8 mouse cellular contexts compared by ENCODE assay signal in the genomic region with DNA sequence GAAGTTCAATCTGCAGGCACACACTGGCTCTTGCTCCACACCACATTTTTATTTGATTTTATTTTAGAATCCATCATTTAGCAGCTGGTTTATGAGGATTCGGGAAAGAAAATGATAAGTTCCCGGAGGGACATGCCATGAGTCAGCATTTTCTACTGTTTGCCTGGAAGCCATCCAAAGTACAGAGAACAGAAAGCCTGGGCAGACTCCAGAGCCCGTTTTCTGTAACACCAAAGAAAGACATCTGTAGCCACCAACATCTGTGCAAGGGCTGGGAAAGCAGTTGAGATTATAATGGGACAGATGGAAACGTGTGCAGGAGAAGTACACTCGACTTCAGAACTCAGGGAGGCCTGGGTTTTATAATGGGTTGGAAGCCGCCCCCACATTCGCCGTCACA.
A peak's percentile ranks its signal among the peaks of the same experiment; 100 is the strongest.
DNase-seq lines count a peak whose midpoint lies in the region; ATAC-seq and TF ChIP-seq lines count a peak whose summit lies in the region.

No protein-coding gene starts in this region.

- no peaks in the 10 kb centered on the region for H3K9me3 ChIP-seq in forebrain, postnatal 0 days (ENCODE audit: low read length)
- H3K9me3 ChIP-seq in forebrain, embryonic 16.5 days (ENCODE audit: control insufficient read depth, low read length), result no peaks in the 10 kb centered on the region
- H3K9me3 ChIP-seq in midbrain, postnatal 0 days (ENCODE audit: low read length), result no peaks in the 10 kb centered on the region
- 0 out of 2 replicates have a peak, but pooled peaks cover 4% of the 10 kb centered on the region for H3K9me3 ChIP-seq in midbrain, embryonic 10.5 days (replicated peaks)
- H3K9me3 ChIP-seq in intestine, embryonic 15.5 days, result no peaks in the 10 kb centered on the region

- WGBS in forebrain, postnatal 0 days, result 77% methylated on average over 8 of the region's 8 CpGs
- 81% methylated on average over 8 of the region's 8 CpGs for WGBS in forebrain, embryonic 16.5 days
- WGBS in midbrain, postnatal 0 days, result 86% methylated on average over 8 of the region's 8 CpGs
- WGBS in midbrain, embryonic 10.5 days, result 94% methylated on average over 8 of the region's 8 CpGs
- WGBS in intestine, embryonic 15.5 days, result 76% methylated on average over 8 of the region's 8 CpGs

- H3K4me1 ChIP-seq in forebrain, postnatal 0 days (ENCODE audit: insufficient read depth), result no peaks in the 10 kb centered on the region
- H3K4me1 ChIP-seq in forebrain, embryonic 16.5 days (replicated peaks; ENCODE audit: control insufficient read depth, insufficient read depth, low read length), result no peaks in the 10 kb centered on the region
- H3K4me1 ChIP-seq in midbrain, postnatal 0 days (ENCODE audit: insufficient read depth, low read length), result no peaks in the 10 kb centered on the region
- H3K4me1 ChIP-seq in midbrain, embryonic 10.5 days, result no peaks in the 10 kb centered on the region
- H3K4me1 ChIP-seq in intestine, embryonic 15.5 days (replicated peaks), result no peaks in the 10 kb centered on the region

- H3K4me2 ChIP-seq in forebrain, postnatal 0 days (ENCODE audit: low read depth), result no peak overlapping the region
- no peak overlapping the region for H3K4me2 ChIP-seq in forebrain, embryonic 16.5 days (ENCODE audit: low read length)
- no peak overlapping the region for H3K4me2 ChIP-seq in midbrain, postnatal 0 days (ENCODE audit: low read depth, low read length, poor library complexity, severe bottlenecking)
- no peak overlapping the region for H3K4me2 ChIP-seq in intestine, embryonic 15.5 days (replicated peaks)

- H3K36me3 ChIP-seq in forebrain, postnatal 0 days (ENCODE audit: insufficient read depth), result no peaks in the 10 kb centered on the region
- no peaks in the 10 kb centered on the region for H3K36me3 ChIP-seq in forebrain, embryonic 16.5 days (ENCODE audit: control insufficient read depth, insufficient read depth)
- H3K36me3 ChIP-seq in midbrain, postnatal 0 days (ENCODE audit: insufficient read depth, low read length), result no peaks in the 10 kb centered on the region
- no peaks in the 10 kb centered on the region for H3K36me3 ChIP-seq in midbrain, embryonic 10.5 days
- H3K36me3 ChIP-seq in intestine, embryonic 15.5 days, result no peaks in the 10 kb centered on the region

- no peak overlapping the region for H3K27ac ChIP-seq in forebrain, postnatal 0 days (ENCODE audit: low read depth, low read length)
- no peak overlapping the region for H3K27ac ChIP-seq in forebrain, embryonic 16.5 days (ENCODE audit: low read length)
- H3K27ac ChIP-seq in midbrain, postnatal 0 days (ENCODE audit: low read depth, low read length), result no peak overlapping the region
- no peak overlapping the region for H3K27ac ChIP-seq in midbrain, embryonic 10.5 days (replicated peaks)
- no peak overlapping the region for H3K27ac ChIP-seq in intestine, embryonic 15.5 days

- H3K9ac ChIP-seq in forebrain, postnatal 0 days, result no peak overlapping the region
- no peak overlapping the region for H3K9ac ChIP-seq in forebrain, embryonic 16.5 days (replicated peaks; ENCODE audit: low read depth, low read length)
- no peak overlapping the region for H3K9ac ChIP-seq in midbrain, postnatal 0 days (replicated peaks; ENCODE audit: low read length, poor library complexity, severe bottlenecking)
- H3K9ac ChIP-seq in intestine, embryonic 15.5 days, result no peak overlapping the region

- TF ChIP-seq CTCF in forebrain, postnatal 0 days (IDR thresholded peaks at IDR 0.05; ENCODE audit: low read depth), result no peak
- TF ChIP-seq CTCF in midbrain, postnatal 0 days (IDR thresholded peaks at IDR 0.05), result no peak

- DNase-seq in forebrain, postnatal 0 days, result peak; percentile 35
- DNase-seq in midbrain, postnatal 0 days (ENCODE audit: low spot score), result peak; percentile 16
- no peak for DNase-seq in midbrain, embryonic 10.5 days (ENCODE audit: low spot score)
- DNase-seq in heart, postnatal 4 days, result peak; percentile 23
- peak; percentile 24 for DNase-seq in lung, postnatal 14 days
- no peak for DNase-seq in spleen, adult 18-20 months

- no peaks in the 10 kb centered on the region for H3K27me3 ChIP-seq in forebrain, postnatal 0 days (ENCODE audit: insufficient read depth, low read length)
- no peaks in the 10 kb centered on the region for H3K27me3 ChIP-seq in forebrain, embryonic 16.5 days (replicated peaks; ENCODE audit: control insufficient read depth, insufficient read depth, low read length)
- no peaks in the 10 kb centered on the region for H3K27me3 ChIP-seq in midbrain, postnatal 0 days (ENCODE audit: insufficient read depth, low read length)
- no peaks in the 10 kb centered on the region for H3K27me3 ChIP-seq in midbrain, embryonic 10.5 days (ENCODE audit: low read depth, poor library complexity, severe bottlenecking)
- no peaks in the 10 kb centered on the region for H3K27me3 ChIP-seq in intestine, embryonic 15.5 days (replicated peaks)

- no peak for ATAC-seq in forebrain, postnatal 0 days
- ATAC-seq in forebrain, embryonic 16.5 days, result no peak
- ATAC-seq in midbrain, postnatal 0 days (ENCODE audit: low FRiP score), result no peak
- ATAC-seq in intestine, embryonic 15.5 days, result no peak

- H3K4me3 ChIP-seq in forebrain, postnatal 0 days (ENCODE audit: low read depth, low read length), result no peak overlapping the region
- no peak overlapping the region for H3K4me3 ChIP-seq in forebrain, embryonic 16.5 days (replicated peaks; ENCODE audit: low read length)
- no peak overlapping the region for H3K4me3 ChIP-seq in midbrain, postnatal 0 days (ENCODE audit: low read depth, low read length)
- H3K4me3 ChIP-seq in midbrain, embryonic 10.5 days, result no peak overlapping the region
- H3K4me3 ChIP-seq in intestine, embryonic 15.5 days (replicated peaks), result no peak overlapping the region

Comparison
In these comparisons a context has a peak if more than half of its experiments do, and no peak if none do; other contexts are left out.
1. DNase-seq: peak in forebrain, postnatal 0 days (single experiment), midbrain, postnatal 0 days (single experiment), heart, postnatal 4 days (single experiment) and lung, postnatal 14 days (single experiment); none in midbrain, embryonic 10.5 days (single experiment) and spleen, adult 18-20 months (0 of 2).